In genomic region chr11:80208860-80209800, GRCm38 (mm10) we compare ENCODE assay signal across 7 mouse cellular contexts. TPM values are rescaled to one million over a fixed set of nuclear protein-coding genes. Genes with fewer than 3 reads are reported as not detected.
DNase-seq lines count a peak whose midpoint lies in the region; ATAC-seq and TF ChIP-seq lines count a peak whose summit lies in the region.

TSS of gene Rhot1 (plus strand) at chr11:80209019.

- H3K4me3 ChIP-seq in intestine, postnatal 0 days (ENCODE audit: low read depth, low read length) = peak within 1 kb of the TSS; percentile 81
- peak within 1 kb of the TSS; percentile 95 for H3K4me3 ChIP-seq in midbrain, embryonic 12.5 days
- peak within 1 kb of the TSS; percentile 74 for H3K4me3 ChIP-seq in small intestine, adult 2 months (ENCODE audit: low read depth, low read length)

- H3K36me3 ChIP-seq in intestine, postnatal 0 days (ENCODE audit: control insufficient read depth, insufficient read depth) = peaks cover 4% of the 10 kb centered on the region; the same call in 1 of the 2 replicates
- H3K36me3 ChIP-seq in midbrain, embryonic 12.5 days = peaks cover 5% of the 10 kb centered on the region; the same call in 1 of the 2 replicates
- peaks cover 3% of the 10 kb centered on the region for H3K36me3 ChIP-seq in small intestine, adult 2 months (ENCODE audit: control insufficient read depth, insufficient read depth, low read length)

- intact Hi-C loops in left cerebral cortex, postnatal 4 days (cut with DNase I) = no loop called here

- 0 out of 2 replicates have a peak, but pooled peaks cover 4% of the 10 kb centered on the region for H3K4me1 ChIP-seq in intestine, postnatal 0 days (replicated peaks; ENCODE audit: control insufficient read depth, insufficient read depth, low read length)
- H3K4me1 ChIP-seq in midbrain, embryonic 12.5 days = peaks cover 9% of the 10 kb centered on the region
- no peaks in the 10 kb centered on the region for H3K4me1 ChIP-seq in small intestine, adult 2 months (ENCODE audit: control insufficient read depth, insufficient read depth, insufficient read length, low read length)

- peak within 1 kb of the TSS; percentile 65 for H3K4me2 ChIP-seq in intestine, postnatal 0 days (replicated peaks; ENCODE audit: low read depth)
- H3K4me2 ChIP-seq in midbrain, embryonic 12.5 days (replicated peaks) = peak within 1 kb of the TSS; percentile 65

- no peaks in the 10 kb centered on the region for H3K27me3 ChIP-seq in intestine, postnatal 0 days (replicated peaks; ENCODE audit: control insufficient read depth, insufficient read depth, low read length)
- no peaks in the 10 kb centered on the region for H3K27me3 ChIP-seq in midbrain, embryonic 12.5 days
- no peaks in the 10 kb centered on the region for H3K27me3 ChIP-seq in small intestine, adult 2 months (ENCODE audit: control insufficient read depth, insufficient read depth, low read length)

- peak; percentile 97 for TF ChIP-seq CTCF in intestine, postnatal 0 days (IDR thresholded peaks at IDR 0.05; ENCODE audit: low read depth)
- peak; percentile 84 for TF ChIP-seq CTCF in small intestine, adult 2 months (IDR thresholded peaks at IDR 0.05; ENCODE audit: extremely low read depth, insufficient read length, insufficient replicate concordance, low read depth, low read length)

- TF ChIP-seq POLR2A in small intestine, adult 2 months (IDR thresholded peaks at IDR 0.05; ENCODE audit: low read depth, low read length) = peak; percentile 70

- under 1% methylated on average over 77 of the region's 78 CpGs for WGBS in intestine, postnatal 0 days
- WGBS in midbrain, embryonic 12.5 days = under 1% methylated on average over 78 of the region's 78 CpGs
- under 1% methylated on average over 78 of the region's 78 CpGs for WGBS in small intestine, adult 2 months

- no peaks in the 10 kb centered on the region for H3K9me3 ChIP-seq in intestine, postnatal 0 days (ENCODE audit: control insufficient read depth)
- no peaks in the 10 kb centered on the region for H3K9me3 ChIP-seq in midbrain, embryonic 12.5 days

- peak; percentile 93 for DNase-seq in adrenal gland, adult 8-10 months
- peak; percentile 96 for DNase-seq in embryo, embryonic 9.5 days (ENCODE audit: extremely low spot score)
- peak; percentile 41 for DNase-seq in gonadal fat pad, adult 2 months (ENCODE audit: low read depth)
- peak; percentile 96 for DNase-seq in left cerebral cortex, postnatal 4 days

- ATAC-seq in intestine, postnatal 0 days = peak; percentile 96
- ATAC-seq in midbrain, embryonic 12.5 days (ENCODE audit: low FRiP score, low read depth) = peak; percentile 93

- H3K27ac ChIP-seq in intestine, postnatal 0 days (ENCODE audit: low read depth, low read length) = peak within 1 kb of the TSS; percentile 95
- peak within 1 kb of the TSS; percentile 96 for H3K27ac ChIP-seq in midbrain, embryonic 12.5 days (replicated peaks)
- peak within 1 kb of the TSS; percentile 83 for H3K27ac ChIP-seq in small intestine, adult 2 months (ENCODE audit: insufficient read depth, low read depth, low read length)

- peak within 1 kb of the TSS; percentile 80 for H3K9ac ChIP-seq in intestine, postnatal 0 days (ENCODE audit: low read depth, low read length)
- peak within 1 kb of the TSS; percentile 91 for H3K9ac ChIP-seq in midbrain, embryonic 12.5 days (replicated peaks)

RNA-seq across cellular contexts. Expression of gene Rhot1, which starts in this region (rescaled TPM):
- total RNA-seq in adrenal gland, adult 8-10 months (2022) = 10 to 100 TPM; 72.8 to 84.0 (median 81.5) TPM
- polyA plus RNA-seq in gonadal fat pad, adult 2 months (2012; rRNA removed) = 16.0 and 18.1 TPM in 2 replicates
- polyA plus RNA-seq in intestine, postnatal 0 days (2015; fragmentation: Nextera tagmentation; extraction: Ambion mirVana) = 20.7 and 21.3 TPM in 2 replicates
- 10 to 100 TPM; 64.9 to 65.2 TPM for total RNA-seq in left cerebral cortex, postnatal 4 days (2021)
- 70.3 and 71.0 TPM in 2 replicates for polyA plus RNA-seq in midbrain, embryonic 12.5 days (2016; fragmentation: Nextera tagmentation; extraction: Ambion mirVana)
- 1.8 and 3.0 TPM in 2 replicates for polyA plus RNA-seq in small intestine, adult 2 months (2012; rRNA removed)

Comparison
In these comparisons a context has a peak if more than half of its experiments do, and no peak if none do; other contexts are left out.
1. Peak in every context shown above with its lines: DNase-seq, ATAC-seq, H3K4me3 ChIP-seq and H3K27ac ChIP-seq.
2. DNase-seq: peak in every context shown above with its lines; median percentile 96 in embryo, embryonic 9.5 days; 96 in left cerebral cortex, postnatal 4 days; 93 in adrenal gland, adult 8-10 months; 41 in gonadal fat pad, adult 2 months.